Mouse (Mus musculus): ENCODE results near the gene Ccnk. TPM values are rescaled to one million over a fixed set of nuclear protein-coding genes. Genes with fewer than 3 reads are reported as not detected.
A peak's percentile ranks its signal among the peaks of the same experiment; 100 is the strongest.

Ccnk gene
- total RNA-seq, 2 experiments from 2014 or later = 88.0 to 91.8 TPM

DNA sequence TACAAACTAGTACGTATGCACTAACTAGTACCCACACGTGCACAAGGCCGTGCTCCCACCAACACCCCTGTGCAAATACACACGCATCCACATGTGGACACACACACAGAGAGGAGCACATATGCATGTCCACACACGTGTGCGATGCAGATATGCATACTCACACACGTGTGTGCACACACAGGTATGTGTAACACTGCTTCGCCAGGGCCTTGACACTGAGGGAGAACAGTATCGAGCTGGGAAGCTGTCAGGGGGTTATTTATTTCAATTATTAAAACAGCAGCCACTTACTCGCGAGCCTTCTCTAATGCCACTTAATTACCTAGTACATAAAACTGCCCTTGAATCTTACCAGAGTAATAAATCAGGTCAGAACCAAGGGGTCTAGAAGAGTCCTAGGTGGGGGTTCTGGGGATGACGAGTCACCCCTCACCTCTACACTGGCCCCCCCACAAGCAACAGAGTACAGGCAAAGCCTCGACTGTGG, 61.1 kb downstream of the Ccnk start:
- DNase-seq = no peak
- intact Hi-C loops (cut with DNase I) = no loop called here

- intact Hi-C loops (cut with DNase I) = no loop called here
- DNase-seq = no peak
Observed at GRCm38 (mm10) chr12:108240953-108241588, 61.7 kb downstream of the Ccnk start.

DNA sequence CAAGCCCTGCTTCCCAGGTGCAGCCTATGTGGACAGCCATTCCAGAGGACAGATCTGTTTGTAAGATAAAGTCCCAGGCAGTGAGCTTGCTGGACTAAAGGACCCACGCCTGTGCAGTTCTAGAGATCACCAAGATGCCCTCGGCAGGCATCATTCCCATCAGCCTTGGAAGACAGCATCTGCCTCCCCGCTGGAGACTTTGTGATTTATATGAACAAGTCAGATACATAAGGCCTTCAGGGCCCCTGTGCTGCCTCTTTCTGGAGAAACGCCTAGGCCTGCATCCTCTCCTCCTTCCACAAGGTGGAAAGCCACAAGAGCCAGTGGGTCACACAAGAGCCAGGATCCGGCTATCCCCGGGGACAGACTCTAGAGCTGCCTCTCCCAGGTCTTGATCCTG, 62.2 kb downstream of the Ccnk start:
- DNase-seq = no peak
- intact Hi-C loops (cut with DNase I) = no loop called here

- intact Hi-C loops (cut with DNase I) = no loop called here
- no peak for DNase-seq
Observed at GRCm38 (mm10) chr12:108242243-108242745, 62.9 kb downstream of the Ccnk start.

- intact Hi-C loops (cut with DNase I) = no loop called here
- DNase-seq = peak; percentile 49 to 53
Observed at GRCm38 (mm10) chr12:108244778-108245177, 65.4 kb downstream of the Ccnk start.

GRCm38 (mm10) chr12:108245579-108245978, 66.2 kb downstream of the Ccnk start:
- no peak for DNase-seq
- intact Hi-C loops (cut with DNase I) = no loop called here

GRCm38 (mm10) chr12:108246759-108247500, 67.6 kb downstream of the Ccnk start:
- no peak for DNase-seq
- intact Hi-C loops (cut with DNase I) = no loop called here

GRCm38 (mm10) chr12:108249019-108249418, 69.6 kb downstream of the Ccnk start:
- intact Hi-C loops (cut with DNase I) = no loop called here
- DNase-seq = no peak

GRCm38 (mm10) chr12:108249522-108249921, 70.1 kb downstream of the Ccnk start:
- DNase-seq = no peak
- intact Hi-C loops (cut with DNase I) = no loop called here

DNA sequence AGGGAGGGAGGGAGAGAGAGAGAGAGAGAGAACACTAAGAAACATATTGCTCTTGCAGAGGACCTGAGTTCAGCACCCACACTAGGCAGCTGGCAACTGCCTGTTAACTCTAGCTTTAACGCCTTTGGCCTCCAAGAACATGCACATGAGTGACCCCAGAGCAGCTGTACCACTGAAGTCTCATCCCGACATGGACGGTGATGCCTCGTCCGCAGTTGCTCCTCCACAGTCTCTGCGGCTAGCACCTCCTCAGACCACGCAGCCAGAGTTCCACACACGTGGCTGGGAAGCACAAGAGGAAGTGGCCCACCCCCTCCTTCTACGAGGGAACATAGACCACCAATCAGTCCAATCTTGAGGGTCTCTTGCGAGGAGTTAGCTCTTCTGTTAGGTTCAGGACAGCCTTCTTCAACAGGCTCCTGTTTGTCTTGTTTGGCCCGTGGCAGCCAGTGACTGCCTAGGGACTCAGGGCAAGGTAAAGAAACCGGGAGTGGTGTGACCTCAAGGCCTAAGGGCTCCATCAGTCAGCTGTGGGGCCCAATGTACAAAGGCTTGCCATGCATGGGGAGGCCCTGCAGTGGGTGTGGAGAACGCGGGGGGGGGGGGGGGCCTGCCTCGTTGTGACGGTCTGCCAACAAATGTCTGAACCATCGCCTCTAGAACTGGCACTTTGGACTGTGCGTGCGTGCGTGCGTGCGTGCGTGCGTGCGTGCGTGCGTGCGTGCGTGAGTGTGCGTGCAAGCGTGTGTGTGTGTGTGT, 71.8 kb downstream of the Ccnk start:
- no peak for DNase-seq
- intact Hi-C loops (cut with DNase I) = no loop called here

- intact Hi-C loops (cut with DNase I) = no loop called here
- DNase-seq = no peak
Observed at GRCm38 (mm10) chr12:108251825-108252542, 72.6 kb downstream of the Ccnk start.

Other genes with a start within 250 kb of the Ccnk start
- 1 to 10 TPM in 1 of 2 experiments, not detected in 1; 1.3 TPM for gene Bcl11b, start 176.0 kb upstream of the Ccnk start, total RNA-seq (2021)
- 10 to 100 TPM; 84.0 to 90.2 TPM for gene Setd3, start 265 bp upstream of the Ccnk start, total RNA-seq (2021)
- 10 to 100 TPM; 24.0 to 26.5 TPM for gene Ccdc85c, start 95.8 kb downstream of the Ccnk start, total RNA-seq (2021)
- 1 to 10 TPM in 1 of 2 experiments, under 1 TPM in 1; 0.74 to 1.3 TPM for gene Hhipl1, start 126.7 kb downstream of the Ccnk start, total RNA-seq (2021)
- gene Cyp46a1, start 154.8 kb downstream of the Ccnk start, total RNA-seq (2021) = under 1 TPM in 1 of 2 experiments, not detected in 1; 0.26 TPM
- 100 to 1,000 TPM in 1 of 2 experiments, 10 to 100 TPM in 1; 98.2 to 103 TPM for gene Eml1, start 191.4 kb downstream of the Ccnk start, total RNA-seq (2021)

Data from gastrocnemius, postnatal 36 days (tissue).